Mouse (Mus musculus): Measurements from ENCODE around the gene Uba52. TPM values are rescaled to one million over a fixed set of nuclear protein-coding genes. Genes with fewer than 3 reads are reported as not detected.

Uba52 gene
- polyA plus RNA-seq (2015; fragmentation: Nextera tagmentation; extraction: Ambion mirVana) = 680 and 755 TPM in 2 replicates

GRCm38 (mm10) chr8:70510228-70510915 is at the start of gene Uba52:
TSS of gene Uba52 (minus strand) at chr8:70510801.
- peak within 1 kb of the TSS; percentile 97 for H3K4me3 ChIP-seq (replicated peaks)
- 2% methylated on average over 74 of the region's 74 CpGs for WGBS
- H3K4me2 ChIP-seq (replicated peaks) = peak within 1 kb of the TSS; percentile 86
- peaks cover 36% of the 10 kb centered on the region for H3K4me1 ChIP-seq (replicated peaks)
- H3K27me3 ChIP-seq = no peaks in the 10 kb centered on the region
- H3K9me3 ChIP-seq = no peaks in the 10 kb centered on the region
- peak; percentile 81 for ATAC-seq
- H3K27ac ChIP-seq = peak within 1 kb of the TSS; percentile 96
- H3K9ac ChIP-seq (replicated peaks) = peak within 1 kb of the TSS; percentile 99
- H3K36me3 ChIP-seq = peaks cover 43% of the 10 kb centered on the region

GRCm38 (mm10) chr8:70560096-70560495 is 49.5 kb upstream of the Uba52 start:
- no peaks in the 10 kb centered on the region for H3K9me3 ChIP-seq
- no peaks in the 10 kb centered on the region for H3K27me3 ChIP-seq
- WGBS = 82% methylated on average over 2 of the region's 2 CpGs
- ATAC-seq = no peak
- H3K4me3 ChIP-seq (replicated peaks) = no peak overlapping the region
- no peak overlapping the region for H3K4me2 ChIP-seq (replicated peaks)
- H3K36me3 ChIP-seq = no peaks in the 10 kb centered on the region
- H3K4me1 ChIP-seq (replicated peaks) = peaks cover 14% of the 10 kb centered on the region; the same call in 1 of the 2 replicates
- H3K9ac ChIP-seq (replicated peaks) = no peak overlapping the region
- no peak overlapping the region for H3K27ac ChIP-seq

- Histone ChIP-seq H3K27me3 (no peaks in the 10 kb centered on the region), H3K9me3 (no peaks in the 10 kb centered on the region), H3K27ac (no peak overlapping the region), H3K36me3 (no peaks in the 10 kb centered on the region), H3K9ac (replicated peaks) (no peak overlapping the region), H3K4me2 (replicated peaks) (no peak overlapping the region), H3K4me1 (replicated peaks) (peaks cover 11% of the 10 kb centered on the region), H3K4me3 (replicated peaks) (no peak overlapping the region)
- no peak for ATAC-seq
- 79% methylated on average over 3 of the region's 3 CpGs for WGBS
These were observed 48.4 kb upstream of the Uba52 start for GRCm38 (mm10) chr8:70558983-70559382.

- no peak for ATAC-seq
- Histone ChIP-seq H3K36me3 (no peaks in the 10 kb centered on the region), H3K9me3 (no peaks in the 10 kb centered on the region)
These were observed 47.7 kb upstream of the Uba52 start for GRCm38 (mm10) chr8:70558334-70558733.

GRCm38 (mm10) chr8:70555079-70555747 is 44.6 kb upstream of the Uba52 start:
- Histone ChIP-seq H3K4me3 (replicated peaks) (no peak overlapping the region), H3K9me3 (no peaks in the 10 kb centered on the region), H3K36me3 (no peaks in the 10 kb centered on the region), H3K4me1 (replicated peaks) (peaks cover 15% of the 10 kb centered on the region), H3K4me2 (replicated peaks) (no peak overlapping the region), H3K27me3 (no peaks in the 10 kb centered on the region), H3K27ac (no peak overlapping the region), H3K9ac (replicated peaks) (no peak overlapping the region)
- no peak for ATAC-seq
- WGBS = 91% methylated on average over 4 of the region's 4 CpGs

More at GRCm38 (mm10) chr8:70558334-70558733, 47.7 kb upstream of the Uba52 start:
- H3K4me2 ChIP-seq (replicated peaks) = no peak overlapping the region
- H3K4me1 ChIP-seq (replicated peaks) = peaks cover 17% of the 10 kb centered on the region
- H3K27me3 ChIP-seq = no peaks in the 10 kb centered on the region
- 74% methylated on average over 4 of the region's 4 CpGs for WGBS
- H3K4me3 ChIP-seq (replicated peaks) = no peak overlapping the region
- H3K9ac ChIP-seq (replicated peaks) = no peak overlapping the region
- H3K27ac ChIP-seq = no peak overlapping the region

GRCm38 (mm10) chr8:70553740-70554139 is 43.1 kb upstream of the Uba52 start:
- Histone ChIP-seq H3K4me2 (replicated peaks) (no peak overlapping the region), H3K9ac (replicated peaks) (no peak overlapping the region; the same call in 1 of the 2 replicates), H3K27me3 (no peaks in the 10 kb centered on the region), H3K27ac (peak overlapping the region; percentile 44; the same call in 1 of the 2 replicates), H3K36me3 (no peaks in the 10 kb centered on the region), H3K4me3 (replicated peaks) (no peak overlapping the region), H3K9me3 (no peaks in the 10 kb centered on the region), H3K4me1 (replicated peaks) (peaks cover 15% of the 10 kb centered on the region)
- ATAC-seq = no peak

- H3K27me3 ChIP-seq = no peaks in the 10 kb centered on the region
- no peak overlapping the region for H3K4me3 ChIP-seq (replicated peaks)
- 0 out of 2 replicates have a peak overlapping the region, but pooled peaks have one; percentile 14 for H3K9ac ChIP-seq (replicated peaks)
- H3K27ac ChIP-seq = no peak overlapping the region
- no peak for ATAC-seq
- no peak overlapping the region for H3K4me2 ChIP-seq (replicated peaks)
- no peaks in the 10 kb centered on the region for H3K36me3 ChIP-seq
- H3K9me3 ChIP-seq = no peaks in the 10 kb centered on the region
- peaks cover 15% of the 10 kb centered on the region for H3K4me1 ChIP-seq (replicated peaks)
- WGBS = 63% methylated on average over 1 of the region's 1 CpGs
These were observed 42.2 kb upstream of the Uba52 start for GRCm38 (mm10) chr8:70552836-70553235.

- H3K4me3 ChIP-seq (replicated peaks) = no peak overlapping the region
- no peaks in the 10 kb centered on the region for H3K27me3 ChIP-seq
- no peaks in the 10 kb centered on the region for H3K9me3 ChIP-seq
- no peak overlapping the region for H3K27ac ChIP-seq
- peaks cover 15% of the 10 kb centered on the region for H3K4me1 ChIP-seq (replicated peaks)
- ATAC-seq = no peak
- no peaks in the 10 kb centered on the region for H3K36me3 ChIP-seq
- H3K9ac ChIP-seq (replicated peaks) = 0 out of 2 replicates have a peak overlapping the region, but pooled peaks have one; percentile 6
- 84% methylated on average over 3 of the region's 3 CpGs for WGBS
- no peak overlapping the region for H3K4me2 ChIP-seq (replicated peaks)
These were observed 41.1 kb upstream of the Uba52 start for GRCm38 (mm10) chr8:70551558-70552161.

- WGBS = 96% methylated on average over 10 of the region's 10 CpGs
- ATAC-seq = no peak
- H3K36me3 ChIP-seq = no peaks in the 10 kb centered on the region
These were observed 39.0 kb upstream of the Uba52 start for GRCm38 (mm10) chr8:70549412-70550184.

GRCm38 (mm10) chr8:70547762-70548161 is 37.2 kb upstream of the Uba52 start:
- Histone ChIP-seq H3K4me3 (replicated peaks) (no peak overlapping the region), H3K4me2 (replicated peaks) (no peak overlapping the region), H3K9ac (replicated peaks) (no peak overlapping the region), H3K36me3 (no peaks in the 10 kb centered on the region), H3K4me1 (replicated peaks) (peaks cover 14% of the 10 kb centered on the region; the same call in 1 of the 2 replicates), H3K27ac (no peak overlapping the region), H3K9me3 (no peaks in the 10 kb centered on the region), H3K27me3 (no peaks in the 10 kb centered on the region)
- ATAC-seq = no peak
- 92% methylated on average over 6 of the region's 6 CpGs for WGBS

More at GRCm38 (mm10) chr8:70549412-70550184, 39.0 kb upstream of the Uba52 start:
- Histone ChIP-seq H3K27me3 (no peaks in the 10 kb centered on the region), H3K27ac (no peak overlapping the region), H3K9ac (replicated peaks) (no peak overlapping the region), H3K4me1 (replicated peaks) (peaks cover 15% of the 10 kb centered on the region), H3K4me2 (replicated peaks) (no peak overlapping the region), H3K9me3 (no peaks in the 10 kb centered on the region), H3K4me3 (replicated peaks) (no peak overlapping the region)

- ATAC-seq = no peak
- Histone ChIP-seq H3K27ac (no peak overlapping the region), H3K36me3 (no peaks in the 10 kb centered on the region), H3K9me3 (no peaks in the 10 kb centered on the region), H3K27me3 (no peaks in the 10 kb centered on the region), H3K9ac (replicated peaks) (no peak overlapping the region), H3K4me3 (replicated peaks) (no peak overlapping the region), H3K4me1 (replicated peaks) (peaks cover 19% of the 10 kb centered on the region), H3K4me2 (replicated peaks) (no peak overlapping the region)
- WGBS = 91% methylated on average over 4 of the region's 4 CpGs
These were observed 35.8 kb upstream of the Uba52 start for GRCm38 (mm10) chr8:70546412-70546811.
